Mouse (Mus musculus): ENCODE measurements around the gene Mapk9.
"Not testable (repeated sequence)": the region's sequence is repeated elsewhere in the genome, so short reads cannot be mapped to it uniquely, and the experiment has no call there.

Mapk9 gene

GRCm38 (mm10) chr11:49846401-49847070 is at the start of gene Mapk9:
Mapk9 (plus strand) TSS chr11:49846751.
- DNase-seq (ENCODE audit: low read depth, low spot score) = peak; percentile 94

GRCm38 (mm10) chr11:49798931-49799330 is 47.6 kb upstream of the Mapk9 start:
- DNase-seq (ENCODE audit: low read depth, low spot score) = no peak

- no peak for DNase-seq (ENCODE audit: low read depth, low spot score)
Measured at GRCm38 (mm10) chr11:49801516-49801915, 45.0 kb upstream of the Mapk9 start.

GRCm38 (mm10) chr11:49803801-49804200 is 42.8 kb upstream of the Mapk9 start:
- DNase-seq (ENCODE audit: low read depth, low spot score) = no peak

GRCm38 (mm10) chr11:49806218-49806617 is 40.3 kb upstream of the Mapk9 start:
- DNase-seq (ENCODE audit: low read depth, low spot score) = no peak

GRCm38 (mm10) chr11:49808946-49809345 is 37.6 kb upstream of the Mapk9 start:
- DNase-seq (ENCODE audit: low read depth, low spot score) = no peak

- not testable (repeated sequence) for DNase-seq (ENCODE audit: low read depth, low spot score)
Measured at GRCm38 (mm10) chr11:49810696-49811095, 35.9 kb upstream of the Mapk9 start.

- DNase-seq (ENCODE audit: low read depth, low spot score) = no peak
Measured at GRCm38 (mm10) chr11:49811099-49811541, 35.4 kb upstream of the Mapk9 start.

GRCm38 (mm10) chr11:49811879-49812278 is 34.7 kb upstream of the Mapk9 start:
- DNase-seq (ENCODE audit: low read depth, low spot score) = no peak

GRCm38 (mm10) chr11:49818869-49819566 is 27.5 kb upstream of the Mapk9 start:
- no peak for DNase-seq (ENCODE audit: low read depth, low spot score)

GRCm38 (mm10) chr11:49819676-49820075 is 26.9 kb upstream of the Mapk9 start:
- no peak for DNase-seq (ENCODE audit: low read depth, low spot score)

GRCm38 (mm10) chr11:49820928-49821327 is 25.6 kb upstream of the Mapk9 start:
- DNase-seq (ENCODE audit: low read depth, low spot score) = no peak

GRCm38 (mm10) chr11:49821546-49821945 is 25.0 kb upstream of the Mapk9 start:
- DNase-seq (ENCODE audit: low read depth, low spot score) = no peak

- no peak for DNase-seq (ENCODE audit: low read depth, low spot score)
Measured at GRCm38 (mm10) chr11:49822337-49822736, 24.2 kb upstream of the Mapk9 start.

GRCm38 (mm10) chr11:49824896-49825295 is 21.7 kb upstream of the Mapk9 start:
- DNase-seq (ENCODE audit: low read depth, low spot score) = no peak

- DNase-seq (ENCODE audit: low read depth, low spot score) = no peak
Measured at GRCm38 (mm10) chr11:49827243-49827642, 19.3 kb upstream of the Mapk9 start.

- no peak for DNase-seq (ENCODE audit: low read depth, low spot score)
Measured at GRCm38 (mm10) chr11:49829176-49829745, 17.3 kb upstream of the Mapk9 start.

- DNase-seq (ENCODE audit: low read depth, low spot score) = no peak
Measured at GRCm38 (mm10) chr11:49831980-49832379, 14.6 kb upstream of the Mapk9 start.

- no peak for DNase-seq (ENCODE audit: low read depth, low spot score)
Measured at GRCm38 (mm10) chr11:49832962-49833361, 13.6 kb upstream of the Mapk9 start.

- DNase-seq (ENCODE audit: low read depth, low spot score) = no peak
Measured at GRCm38 (mm10) chr11:49834248-49834647, 12.3 kb upstream of the Mapk9 start.

- DNase-seq (ENCODE audit: low read depth, low spot score) = no peak
Measured at GRCm38 (mm10) chr11:49835257-49835956, 11.1 kb upstream of the Mapk9 start.

- DNase-seq (ENCODE audit: low read depth, low spot score) = no peak
Measured at GRCm38 (mm10) chr11:49837717-49838407, 8.7 kb upstream of the Mapk9 start.

Data from retina, postnatal 7 days (tissue).